In genomic region chr4:32288036-32288860, GRCm38 (mm10) we compare ENCODE assay signal across 9 mouse cellular contexts. TPM values are rescaled to one million over a fixed set of nuclear protein-coding genes. Genes with fewer than 3 reads are reported as not detected.
A peak's percentile ranks its signal among the peaks of the same experiment; 100 is the strongest.
DNase-seq lines count a peak whose midpoint lies in the region; ATAC-seq lines count a peak whose summit lies in the region.
"Had no signal": no experiment of that assay in that cellular context is flagged by ENCODE, and none has a peak within 500 bp of the region (broad histone marks: within the 10 kb centered on the region; RNA-seq: fewer than 3 reads in every experiment).

No protein-coding gene starts in this region.

- peak; percentile 68 for DNase-seq in kidney, adult 11 months
- DNase-seq in adrenal gland, postnatal 36 days = peak; percentile 36 to 61
- DNase-seq in heart, adult 18-20 months = peak; percentile 71 to 85
- peak; percentile 83 for DNase-seq in kidney, adult 9 months
- peak; percentile 48 for DNase-seq in mesoderm, embryonic 11.5 days (ENCODE audit: low read depth, low spot score)
- no peak for DNase-seq in left cerebral cortex, adult 18-20 months (ENCODE audit: low spot score in 2 of 2)
- no peak for DNase-seq in frontal cortex, adult 2 months (ENCODE audit: extremely low spot score in 1 of 2, low spot score in 1 of 2)

- no peak overlapping the region for H3K4me3 ChIP-seq in kidney, embryonic 16.5 days (ENCODE audit: low read length)
- H3K4me3 ChIP-seq: limb, embryonic 15.5 days had no signal

- no peaks in the 10 kb centered on the region for H3K36me3 ChIP-seq in kidney, embryonic 16.5 days (ENCODE audit: insufficient read depth, low read length)
- H3K36me3 ChIP-seq: limb, embryonic 15.5 days had no signal

- no peaks in the 10 kb centered on the region for H3K9me3 ChIP-seq in kidney, embryonic 16.5 days (ENCODE audit: low read length)
- H3K9me3 ChIP-seq: limb, embryonic 15.5 days had no signal

- H3K27me3 ChIP-seq in kidney, embryonic 16.5 days (ENCODE audit: insufficient read depth, low read length) = no peaks in the 10 kb centered on the region
- H3K27me3 ChIP-seq: limb, embryonic 15.5 days had no signal

- H3K27ac ChIP-seq in kidney, embryonic 16.5 days (ENCODE audit: low read length) = no peak overlapping the region
- H3K27ac ChIP-seq: limb, embryonic 15.5 days had no signal

- no peak overlapping the region for H3K4me2 ChIP-seq in kidney, embryonic 16.5 days (replicated peaks; ENCODE audit: low read depth, low read length)
- H3K4me2 ChIP-seq: limb, embryonic 15.5 days had no signal

- peaks cover 36% of the 10 kb centered on the region for H3K4me1 ChIP-seq in kidney, embryonic 16.5 days (ENCODE audit: insufficient read depth, low read length)

- no peak overlapping the region for H3K9ac ChIP-seq in kidney, embryonic 16.5 days (replicated peaks; ENCODE audit: low read length)
- H3K9ac ChIP-seq: limb, embryonic 15.5 days had no signal

- 34% methylated on average over 11 of the region's 11 CpGs for WGBS in kidney, embryonic 16.5 days

- ATAC-seq in kidney, embryonic 16.5 days (ENCODE audit: low FRiP score, low TSS enrichment) = no peak

RNA-seq across cellular contexts. Expression of gene Bach2, which starts 49.6 kb away (rescaled TPM):
- polyA plus RNA-seq in kidney, embryonic 16.5 days (2015; fragmentation: Nextera tagmentation; extraction: Ambion mirVana) = 7.9 and 9.8 TPM in 2 replicates
- total RNA-seq in adrenal gland, postnatal 36 days (2021) = 1 to 10 TPM; 3.5 to 5.4 TPM
- 1 to 10 TPM; 4.2 to 6.2 TPM for total RNA-seq in heart, adult 18-20 months (2021)
- total RNA-seq in left cerebral cortex, adult 18-20 months (2021) = 10 to 100 TPM; 13.2 to 14.4 TPM
- 4.8 and 6.2 TPM in 2 replicates for polyA plus RNA-seq in frontal cortex, adult 2 months (2012; rRNA removed)

Comparison
In these comparisons a context has a peak if more than half of its experiments do, and no peak if none do; other contexts are left out.
1. DNase-seq: peak in kidney, adult 11 months (single experiment), adrenal gland, postnatal 36 days (2 of 2), heart, adult 18-20 months (2 of 2), kidney, adult 9 months (single experiment) and mesoderm, embryonic 11.5 days (single experiment); none in left cerebral cortex, adult 18-20 months (0 of 2) and frontal cortex, adult 2 months (0 of 2).